Comparison of ENCODE assay signal across 8 mouse cellular contexts in the genomic region with DNA sequence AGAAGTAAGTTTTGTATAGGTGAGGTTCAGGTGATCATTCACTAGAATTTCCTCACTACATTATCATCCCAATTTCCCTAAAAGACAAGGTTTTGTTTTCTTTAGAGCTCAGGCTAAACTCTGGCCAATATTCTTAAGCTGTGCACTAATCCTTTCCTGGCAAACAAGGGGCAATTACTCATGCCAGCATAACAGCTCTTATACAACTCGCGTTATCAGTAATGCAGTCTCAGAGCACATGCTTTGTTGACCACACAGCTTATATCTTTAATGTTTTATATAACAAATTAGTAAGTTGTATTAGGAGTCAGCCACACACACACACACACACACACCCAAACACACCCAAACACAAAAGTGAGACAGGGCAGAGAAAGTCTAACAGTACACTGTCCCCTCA. TPM values are rescaled to one million over a fixed set of nuclear protein-coding genes. Genes with fewer than 3 reads are reported as not detected.
DNase-seq lines count a peak whose midpoint lies in the region; ATAC-seq and TF ChIP-seq lines count a peak whose summit lies in the region.

No protein-coding gene starts in this region.

- no peak for DNase-seq in heart, embryonic 10.5 days (ENCODE audit: low spot score)
- no peak for DNase-seq in heart, postnatal 10 days
- no peak for DNase-seq in CH12.LX (ENCODE audit: extremely low read depth)
- DNase-seq in forebrain, embryonic 14.5 days (ENCODE audit: low spot score) = no peak
- no peak for DNase-seq in cerebellum, postnatal 14 days
- no peak for DNase-seq in spleen, postnatal 36 days (ENCODE audit: low spot score in 2 of 2)

- H3K4me3 ChIP-seq in heart, embryonic 10.5 days = peak overlapping the region; percentile 89
- peak overlapping the region; percentile 72 to 94 (median 81) for H3K4me3 ChIP-seq in CH12.LX (replicated peaks in 1 of 3; ENCODE audit: low read depth in 2 of 3, low read length in 2 of 3, poor library complexity in 1 of 3)
- H3K4me3 ChIP-seq in forebrain, embryonic 14.5 days (ENCODE audit: low read depth, low read length) = peak overlapping the region; percentile 99
- peak overlapping the region; percentile 98 for H3K4me3 ChIP-seq in liver, embryonic 15.5 days (replicated peaks)

- peak overlapping the region; percentile 60 for H3K4me2 ChIP-seq in CH12.LX (ENCODE audit: insufficient read depth, low read depth, poor library complexity, severe bottlenecking)
- H3K4me2 ChIP-seq in forebrain, embryonic 14.5 days (ENCODE audit: low read length) = peak overlapping the region; percentile 74
- H3K4me2 ChIP-seq in liver, embryonic 15.5 days = peak overlapping the region; percentile 85

- no peak for TF ChIP-seq POLR2A in CH12.LX (IDR thresholded peaks at IDR 0.05; ENCODE audit: low read depth, low read length)

- peaks cover 16% of the 10 kb centered on the region for H3K4me1 ChIP-seq in heart, embryonic 10.5 days
- peaks cover 8 to 49% of the 10 kb centered on the region in 2 experiments for H3K4me1 ChIP-seq in CH12.LX (ENCODE audit: control insufficient read depth in 1 of 2, insufficient read depth in 2 of 2)
- peaks cover 12% of the 10 kb centered on the region for H3K4me1 ChIP-seq in forebrain, embryonic 14.5 days (ENCODE audit: control insufficient read depth, insufficient read depth, low read length)
- peaks cover 55% of the 10 kb centered on the region for H3K4me1 ChIP-seq in liver, embryonic 15.5 days (replicated peaks)

- no peak for TF ChIP-seq CTCF in CH12.LX (conservative IDR thresholded peaks at IDR 0.05 in 1 of 2, IDR thresholded peaks at IDR 0.05 in 1 of 2; ENCODE audit: low read depth in 2 of 2, low read length in 2 of 2)

- H3K27ac ChIP-seq in heart, embryonic 10.5 days = no peak overlapping the region
- no peak overlapping the region for H3K27ac ChIP-seq in CH12.LX (ENCODE audit: insufficient read depth, low read depth)
- H3K27ac ChIP-seq in forebrain, embryonic 14.5 days (ENCODE audit: low read depth, low read length) = no peak overlapping the region
- H3K27ac ChIP-seq in liver, embryonic 15.5 days (replicated peaks) = peak overlapping the region; percentile 97; the same call in 1 of the 2 replicates

- H3K9me3 ChIP-seq in heart, embryonic 10.5 days = no peaks in the 10 kb centered on the region
- no peaks in the 10 kb centered on the region for H3K9me3 ChIP-seq in CH12.LX (replicated peaks; ENCODE audit: low read length)
- no peaks in the 10 kb centered on the region for H3K9me3 ChIP-seq in forebrain, embryonic 14.5 days (replicated peaks; ENCODE audit: control insufficient read depth, low read length)
- no peaks in the 10 kb centered on the region for H3K9me3 ChIP-seq in liver, embryonic 15.5 days (replicated peaks)

- in situ Hi-C loops in CH12.LX (cut with MboI; ENCODE audit: low pct_ligation_motif_present, low pct_unique_long_range_greater_than_20kb, low sequenced_read_pairs) = no loop called here

- H3K79me2 ChIP-seq in CH12.LX (replicated peaks; ENCODE audit: control insufficient read depth, extremely low read depth, insufficient read depth, poor library complexity, severe bottlenecking) = peaks cover 60% of the 10 kb centered on the region

- TF ChIP-seq EP300 in CH12.LX (IDR thresholded peaks at IDR 0.05; ENCODE audit: low read length) = no peak

- peaks cover 51% of the 10 kb centered on the region for H3K36me3 ChIP-seq in heart, embryonic 10.5 days
- H3K36me3 ChIP-seq in CH12.LX (replicated peaks in 1 of 2; ENCODE audit: control insufficient read depth in 1 of 2, insufficient read depth in 1 of 2, low read length in 1 of 2) = peaks cover 17 to 48% of the 10 kb centered on the region in 2 experiments
- H3K36me3 ChIP-seq in forebrain, embryonic 14.5 days (ENCODE audit: control insufficient read depth, insufficient read depth, low read length) = peaks cover 35% of the 10 kb centered on the region
- peaks cover 39% of the 10 kb centered on the region for H3K36me3 ChIP-seq in liver, embryonic 15.5 days (replicated peaks)

- H3K27me3 ChIP-seq in heart, embryonic 10.5 days (ENCODE audit: insufficient read depth, poor library complexity, severe bottlenecking) = no peaks in the 10 kb centered on the region
- no peaks in the 10 kb centered on the region for H3K27me3 ChIP-seq in CH12.LX (replicated peaks)
- no peaks in the 10 kb centered on the region for H3K27me3 ChIP-seq in forebrain, embryonic 14.5 days (replicated peaks; ENCODE audit: control insufficient read depth, insufficient read depth, low read length)
- H3K27me3 ChIP-seq in liver, embryonic 15.5 days = no peaks in the 10 kb centered on the region

- no peak for TF ChIP-seq RAD21 in CH12.LX (IDR thresholded peaks at IDR 0.05; ENCODE audit: low read depth, low read length)

- dilution Hi-C loops in CH12.LX (cut with MboI; ENCODE audit: extremely low pct_ligation_motif_present, extremely low pct_unique_long_range_greater_than_20kb, low sequenced_read_pairs) = no loop called here

- intact Hi-C loops in heart, postnatal 10 days (cut with DNase I) = no loop called here

- ATAC-seq in forebrain, embryonic 14.5 days = no peak
- ATAC-seq in liver, embryonic 15.5 days (ENCODE audit: insufficient read depth) = no peak
- ATAC-seq in monocyte, adult 5-6 weeks (replicated peaks; ENCODE audit: insufficient number of reproducible peaks, low FRiP score, low TSS enrichment, poor library complexity, severe bottlenecking) = no peak

- H3K9ac ChIP-seq in CH12.LX (ENCODE audit: insufficient read depth, low read depth) = peak overlapping the region; percentile 97
- peak overlapping the region; percentile 100 for H3K9ac ChIP-seq in forebrain, embryonic 14.5 days (ENCODE audit: low read length)
- peak overlapping the region; percentile 99; the same call in 1 of the 2 replicates for H3K9ac ChIP-seq in liver, embryonic 15.5 days

- 64% methylated on average over 2 of the region's 2 CpGs for WGBS in heart, embryonic 10.5 days
- 12% methylated on average over 2 of the region's 2 CpGs for WGBS in forebrain, embryonic 14.5 days
- 6% methylated on average over 2 of the region's 2 CpGs for WGBS in liver, embryonic 15.5 days (ENCODE audit: insufficient replicate concordance)

TF ChIP-seq in CH12.LX, 34 proteins besides CTCF, POLR2A, EP300 and RAD21:
- TF ChIP-seq GABPA (IDR thresholded peaks at IDR 0.05; ENCODE audit: insufficient replicate concordance, low read depth, low read length) (no peak), ELF1 (IDR thresholded peaks at IDR 0.05; ENCODE audit: low read depth, low read length) (no peak), TCF12 (IDR thresholded peaks at IDR 0.05; ENCODE audit: low read depth, low read length) (no peak), CHD1 (IDR thresholded peaks at IDR 0.05; ENCODE audit: low read depth, low read length) (0 out of 2 replicates have a peak, but pooled peaks have one; percentile 15), UBTF (IDR thresholded peaks at IDR 0.05; ENCODE audit: low read depth, low read length) (no peak), IRF4 (IDR thresholded peaks at IDR 0.05; ENCODE audit: low read depth, low read length) (0 out of 2 replicates have a peak, but pooled peaks have one; percentile 11), MYC (IDR thresholded peaks at IDR 0.05; ENCODE audit: low read depth, low read length) (no peak), CHD2 (IDR thresholded peaks at IDR 0.05; ENCODE audit: low read length) (0 out of 2 replicates have a peak, but pooled peaks have one; percentile 24)

RNA-seq across cellular contexts. Expression of a gene that starts 1.8 kb away (rescaled TPM):
- polyA plus RNA-seq in heart, embryonic 10.5 days (2016; fragmentation: Nextera tagmentation; extraction: Ambion mirVana) = 76.0 and 91.6 TPM in 2 replicates
- 10 to 100 TPM; 40.0 to 42.4 TPM for total RNA-seq in heart, postnatal 10 days (2021)
- total RNA-seq in CH12.LX (2012; rRNA removed) (51.6 and 63.8 TPM in 2 replicates), CH12.LX (2014; rRNA removed) (53.3 and 56.5 TPM in 2 replicates)
- 78.3 and 79.4 TPM in 2 replicates for polyA plus RNA-seq in CH12.LX (2012; ENCODE audit: insufficient read length, low read depth)
- polyA plus RNA-seq in forebrain, embryonic 14.5 days (2014; fragmentation: Nextera tagmentation; extraction: Ambion mirVana) = 164 and 174 TPM in 2 replicates
- polyA plus RNA-seq in liver, embryonic 15.5 days (2015; fragmentation: Nextera tagmentation; extraction: Ambion mirVana) = 26.2 and 28.6 TPM in 2 replicates
- total RNA-seq in monocyte, adult 5-6 weeks (2017) = 47.1 to 94.4 TPM (median 48.4 TPM) in 3 replicates

RNA-seq across cellular contexts. Expression of a gene that starts 51.1 kb away (rescaled TPM):
- 32.5 and 37.6 TPM in 2 replicates for polyA plus RNA-seq in heart, embryonic 10.5 days (2016; fragmentation: Nextera tagmentation; extraction: Ambion mirVana)
- total RNA-seq in heart, postnatal 10 days (2021) = 10 to 100 TPM; 14.5 TPM
- total RNA-seq in CH12.LX (2012; rRNA removed) (8.8 and 9.0 TPM in 2 replicates), CH12.LX (2014; rRNA removed) (7.9 and 8.2 TPM in 2 replicates)
- 18.0 and 19.3 TPM in 2 replicates for polyA plus RNA-seq in CH12.LX (2012; ENCODE audit: insufficient read length, low read depth)
- polyA plus RNA-seq in forebrain, embryonic 14.5 days (2014; fragmentation: Nextera tagmentation; extraction: Ambion mirVana) = 26.6 and 38.3 TPM in 2 replicates
- 13.2 and 14.2 TPM in 2 replicates for polyA plus RNA-seq in liver, embryonic 15.5 days (2015; fragmentation: Nextera tagmentation; extraction: Ambion mirVana)
- 17.3 to 29.1 TPM (median 20.7 TPM) in 3 replicates for total RNA-seq in monocyte, adult 5-6 weeks (2017)
